Mouse (Mus musculus): ENCODE data around the gene Nusap1. TPM values are rescaled to one million over a fixed set of nuclear protein-coding genes. Genes with fewer than 3 reads are reported as not detected.

The Nusap1 gene
- polyA plus RNA-seq, 1 experiment from 2014 or later, result 56.4 TPM

GRCm38 (mm10) chr2:119696111-119696510 lies 78.0 kb downstream of the Nusap1 start:
- H3K4me3 ChIP-seq (ENCODE audit: low read depth, low read length), result no peak overlapping the region
- no peak overlapping the region for H3K27ac ChIP-seq (ENCODE audit: low read depth, low read length)
- no peaks in the 10 kb centered on the region for H3K4me1 ChIP-seq (ENCODE audit: control insufficient read depth, insufficient read depth, low read length)
- no peaks in the 10 kb centered on the region for H3K36me3 ChIP-seq (ENCODE audit: control insufficient read depth, insufficient read depth, low read length)
- H3K4me2 ChIP-seq, result no peak overlapping the region
- no peaks in the 10 kb centered on the region for H3K27me3 ChIP-seq (ENCODE audit: control insufficient read depth, insufficient read depth, low read length)
- WGBS (ENCODE audit: insufficient replicate concordance), result 76% methylated on average over 1 of the region's 1 CpGs
- ATAC-seq (replicated peaks; ENCODE audit: insufficient number of reproducible peaks, low FRiP score, low TSS enrichment), result no peak
- no peaks in the 10 kb centered on the region for H3K9me3 ChIP-seq (replicated peaks; ENCODE audit: control insufficient read depth, low read length)
- no peak overlapping the region for H3K9ac ChIP-seq (ENCODE audit: low read depth, low read length)

DNA sequence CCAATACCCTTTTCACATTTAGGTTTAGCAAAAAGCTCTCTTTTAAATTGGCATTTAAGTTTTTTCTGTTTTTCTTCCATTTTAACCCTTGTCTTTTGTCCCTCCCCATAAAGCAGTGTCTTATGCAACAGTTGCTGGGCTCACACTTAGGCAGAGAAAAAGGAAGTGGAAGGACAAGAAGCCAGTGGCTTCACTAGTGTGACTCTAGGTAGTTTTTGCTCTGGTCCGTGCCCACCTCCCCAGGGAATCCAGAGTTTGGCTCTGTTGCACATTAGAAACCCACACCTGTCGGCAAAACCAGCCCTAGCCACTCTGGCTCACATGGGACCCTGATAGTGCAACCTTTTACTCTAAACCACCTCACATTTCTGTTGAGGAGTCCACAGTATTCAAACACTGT lies 80.4 kb downstream of the Nusap1 start:
- no peak overlapping the region for H3K4me2 ChIP-seq
- no peak for ATAC-seq (replicated peaks; ENCODE audit: insufficient number of reproducible peaks, low FRiP score, low TSS enrichment)
- no peaks in the 10 kb centered on the region for H3K4me1 ChIP-seq (ENCODE audit: control insufficient read depth, insufficient read depth, low read length)
- WGBS (ENCODE audit: insufficient replicate concordance), result 78% methylated on average over 2 of the region's 2 CpGs
- H3K4me3 ChIP-seq (ENCODE audit: low read depth, low read length), result no peak overlapping the region
- H3K27ac ChIP-seq (ENCODE audit: low read depth, low read length), result no peak overlapping the region
- H3K9me3 ChIP-seq (replicated peaks; ENCODE audit: control insufficient read depth, low read length), result no peaks in the 10 kb centered on the region
- no peak overlapping the region for H3K9ac ChIP-seq (ENCODE audit: low read depth, low read length)
- no peaks in the 10 kb centered on the region for H3K36me3 ChIP-seq (ENCODE audit: control insufficient read depth, insufficient read depth, low read length)
- no peaks in the 10 kb centered on the region for H3K27me3 ChIP-seq (ENCODE audit: control insufficient read depth, insufficient read depth, low read length)

GRCm38 (mm10) chr2:119699962-119700361 lies 81.9 kb downstream of the Nusap1 start:
- Histone ChIP-seq H3K27ac (ENCODE audit: low read depth, low read length) (no peak overlapping the region), H3K27me3 (ENCODE audit: control insufficient read depth, insufficient read depth, low read length) (no peaks in the 10 kb centered on the region), H3K4me1 (ENCODE audit: control insufficient read depth, insufficient read depth, low read length) (no peaks in the 10 kb centered on the region), H3K4me2 (no peak overlapping the region), H3K36me3 (ENCODE audit: control insufficient read depth, insufficient read depth, low read length) (peaks cover 2% of the 10 kb centered on the region; the same call in 1 of the 2 replicates), H3K4me3 (ENCODE audit: low read depth, low read length) (no peak overlapping the region), H3K9me3 (replicated peaks; ENCODE audit: control insufficient read depth, low read length) (no peaks in the 10 kb centered on the region), H3K9ac (ENCODE audit: low read depth, low read length) (no peak overlapping the region)
- ATAC-seq (replicated peaks; ENCODE audit: insufficient number of reproducible peaks, low FRiP score, low TSS enrichment), result no peak
- 91% methylated on average over 3 of the region's 3 CpGs for WGBS (ENCODE audit: insufficient replicate concordance)

Other genes with a start within 250 kb of the Nusap1 start
- gene Ino80, start 140.6 kb upstream of the Nusap1 start, polyA plus RNA-seq (2014; fragmentation: Nextera tagmentation; extraction: Ambion mirVana), result 3.7 TPM in 2 replicates
- gene Exd1, start 70.7 kb upstream of the Nusap1 start, polyA plus RNA-seq (2014; fragmentation: Nextera tagmentation; extraction: Ambion mirVana), result 0.27 and 0.45 TPM in 2 replicates
- 46.5 and 48.9 TPM in 2 replicates for gene Chp1, start 70.6 kb upstream of the Nusap1 start, polyA plus RNA-seq (2014; fragmentation: Nextera tagmentation; extraction: Ambion mirVana)
- gene Oip5, start 171 bp downstream of the Nusap1 start, polyA plus RNA-seq (2014; fragmentation: Nextera tagmentation; extraction: Ambion mirVana), result 22.9 and 25.5 TPM in 2 replicates
- gene Ndufaf1, start 44.5 kb downstream of the Nusap1 start, polyA plus RNA-seq (2014; fragmentation: Nextera tagmentation; extraction: Ambion mirVana), result 54.5 and 64.1 TPM in 2 replicates
- 20.3 and 24.0 TPM in 2 replicates for gene Rtf1, start 56.8 kb downstream of the Nusap1 start, polyA plus RNA-seq (2014; fragmentation: Nextera tagmentation; extraction: Ambion mirVana)
- 1.9 and 2.2 TPM in 2 replicates for gene Itpka, start 124.0 kb downstream of the Nusap1 start, polyA plus RNA-seq (2014; fragmentation: Nextera tagmentation; extraction: Ambion mirVana)
- 0.07 TPM in 1 of 2 replicates, not detected in the other for gene Ltk, start 142.1 kb downstream of the Nusap1 start, polyA plus RNA-seq (2014; fragmentation: Nextera tagmentation; extraction: Ambion mirVana)
- gene Rpap1, start 169.2 kb downstream of the Nusap1 start, polyA plus RNA-seq (2014; fragmentation: Nextera tagmentation; extraction: Ambion mirVana), result 16.2 and 17.4 TPM in 2 replicates
- gene Tyro3, start 179.4 kb downstream of the Nusap1 start, polyA plus RNA-seq (2014; fragmentation: Nextera tagmentation; extraction: Ambion mirVana), result 7.3 and 8.4 TPM in 2 replicates